Mouse (Mus musculus): Measurements from ENCODE around the gene Map1b.

DNA sequence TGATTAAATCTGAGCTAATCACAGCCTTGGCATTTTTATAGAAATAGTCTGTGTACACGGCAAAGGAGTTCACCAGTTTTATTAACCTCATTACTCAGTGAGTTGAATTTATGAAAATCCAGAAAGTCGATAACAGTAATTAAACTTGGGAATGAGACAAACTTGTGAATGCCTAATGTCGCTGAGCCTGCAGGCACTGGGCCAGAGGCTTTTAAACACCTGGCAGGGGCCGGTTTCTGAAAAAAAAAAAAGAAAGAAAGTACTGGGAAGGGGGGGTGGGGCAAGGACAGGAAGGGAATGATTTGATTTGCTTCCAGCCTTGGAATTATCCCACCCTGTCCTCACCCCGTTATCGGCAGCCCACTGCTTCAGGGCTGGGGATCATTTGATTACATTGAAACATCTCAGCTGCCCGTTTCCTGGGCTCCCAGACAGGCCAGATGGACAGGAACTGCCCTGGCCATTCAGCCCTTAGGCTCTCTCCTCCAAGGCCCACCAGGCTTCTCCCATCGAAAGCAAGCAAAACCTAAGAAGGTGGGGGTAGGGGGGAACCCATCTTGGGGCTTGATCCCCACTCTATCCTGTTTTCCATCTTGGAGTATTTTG is 21.7 kb upstream of the Map1b start:
- TF ChIP-seq POLR2A (IDR thresholded peaks at IDR 0.05; ENCODE audit: insufficient read depth, low read depth, low read length) (no peak), CTCF (IDR thresholded peaks at IDR 0.05) (no peak)

Measured in heart, adult 2 months (tissue).